Mouse (Mus musculus) thymus, adult 2 months (tissue): ENCODE results near the gene Rerg.

Source experiments
- CTCF ChIP-seq: fragments of 200-500 bp; IDR thresholded peaks from 2 replicates; pipeline ENCODE4 v1.5.1; 2012; ENCODE audit warnings: mild to moderate bottlenecking, control low read depth, low read length, moderate library complexity, borderline replicate concordance; ENCODE audit not compliant: control insufficient read depth, poor library complexity, insufficient read depth; ENCODE audit errors: extremely low read depth
- POLR2A ChIP-seq: fragments of 200-500 bp; IDR thresholded peaks from 2 replicates; pipeline ENCODE4 v1.6.1; 2012; ENCODE audit warnings: mild to moderate bottlenecking, low read length, control low read depth, moderate library complexity; ENCODE audit not compliant: control insufficient read depth, poor library complexity, insufficient read depth; ENCODE audit errors: extremely low read depth

GRCm38 (mm10) chr6:137101886-137102661, 68.2 kb downstream of the Rerg start:
- TF ChIP-seq POLR2A (no peak), CTCF (no peak)
